Mouse (Mus musculus): ENCODE measurements around the gene Pgm3.
A peak's percentile ranks its signal among the peaks of the same experiment; 100 is the strongest.

The Pgm3 gene

DNA sequence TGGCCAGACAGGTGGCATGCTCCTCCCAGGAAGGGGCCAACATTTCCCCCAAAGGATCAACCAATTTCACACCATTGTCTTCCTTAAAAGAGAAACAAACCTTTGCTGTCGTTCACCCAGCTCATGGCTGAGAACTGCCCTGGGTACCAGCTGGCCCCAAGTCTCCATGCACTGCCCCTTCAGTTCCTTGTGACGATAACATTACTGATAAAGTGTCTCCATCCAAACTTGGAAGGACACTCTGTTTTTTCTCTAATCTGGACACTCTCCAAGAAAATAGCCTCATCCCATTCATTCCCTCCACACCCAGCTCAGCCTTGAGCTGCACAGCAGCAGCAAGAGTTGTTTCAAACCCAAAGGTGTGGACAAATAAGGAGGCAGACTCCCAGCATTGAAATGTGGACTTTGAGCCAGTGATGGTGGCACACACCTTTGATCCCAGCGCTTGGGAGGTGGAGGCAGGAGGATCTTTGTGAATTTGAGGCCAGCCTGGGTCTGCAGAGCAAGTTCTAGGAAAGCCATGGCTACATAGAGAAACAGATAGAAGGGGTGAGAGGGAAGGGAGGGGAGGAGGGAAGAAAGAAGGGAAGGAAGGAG, 2.2 kb downstream of the Pgm3 start:
- no peak for DNase-seq (ENCODE audit: low spot score)

DNA sequence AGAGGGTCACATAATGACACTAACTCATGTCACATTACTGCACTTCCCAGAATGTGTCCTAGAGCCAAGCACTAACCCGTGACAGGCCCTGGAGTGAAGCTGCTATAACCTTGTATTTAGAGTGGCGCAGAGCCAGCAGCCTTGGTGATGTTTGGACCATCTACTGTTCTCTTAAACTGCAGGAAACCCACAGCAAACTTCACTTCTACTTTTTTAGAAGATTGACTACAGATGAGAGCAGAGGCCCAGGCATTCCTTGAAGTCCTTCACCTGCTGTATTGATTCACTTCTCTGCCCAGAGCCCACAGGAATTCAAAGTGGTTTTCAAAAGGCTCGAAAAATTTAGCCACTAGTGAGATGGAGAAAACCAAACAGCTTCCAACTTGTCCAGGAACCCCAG, 11.1 kb downstream of the Pgm3 start:
- DNase-seq (ENCODE audit: low spot score), result no peak

DNA sequence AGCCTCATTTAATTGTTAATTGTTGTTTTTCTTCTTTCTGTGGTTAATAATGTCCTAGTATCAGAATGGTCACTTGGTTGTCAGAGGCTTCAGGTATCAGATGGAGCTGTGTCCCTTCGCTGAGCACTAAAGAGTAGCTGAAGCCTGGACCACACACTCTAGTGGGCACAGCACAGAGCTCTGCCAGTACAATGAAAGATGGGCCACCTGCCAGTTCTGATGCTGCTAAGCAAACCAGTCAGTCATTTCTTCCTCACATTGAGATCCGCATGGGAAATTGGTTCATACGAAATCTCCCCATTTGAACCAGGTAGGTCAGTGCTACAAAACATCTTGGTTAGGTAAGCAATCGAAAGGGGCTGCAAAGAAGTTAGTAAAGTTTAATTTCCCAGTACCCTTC, 17.0 kb downstream of the Pgm3 start:
- no peak for DNase-seq (ENCODE audit: low spot score)

DNA sequence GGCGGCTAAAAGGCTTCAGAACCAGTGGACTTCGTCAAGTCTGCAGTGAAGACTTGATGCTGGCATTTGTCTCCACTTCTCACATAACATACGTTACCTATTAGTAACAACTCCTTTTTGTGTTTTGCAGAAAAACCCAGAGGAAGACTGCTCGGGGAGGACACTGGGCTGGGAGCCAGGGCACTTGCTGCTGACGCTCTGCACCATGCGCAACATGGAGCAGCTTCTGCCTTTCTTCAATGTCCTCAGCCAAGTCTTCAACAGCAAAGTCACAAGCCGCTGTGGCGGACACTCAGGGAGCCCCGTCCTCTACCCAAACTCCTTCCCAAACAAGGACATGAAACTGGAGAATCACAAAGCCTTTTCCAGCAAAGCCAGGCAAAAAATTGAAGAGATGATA, 17.8 kb downstream of the Pgm3 start:
- no peak for DNase-seq (ENCODE audit: low spot score)

DNA sequence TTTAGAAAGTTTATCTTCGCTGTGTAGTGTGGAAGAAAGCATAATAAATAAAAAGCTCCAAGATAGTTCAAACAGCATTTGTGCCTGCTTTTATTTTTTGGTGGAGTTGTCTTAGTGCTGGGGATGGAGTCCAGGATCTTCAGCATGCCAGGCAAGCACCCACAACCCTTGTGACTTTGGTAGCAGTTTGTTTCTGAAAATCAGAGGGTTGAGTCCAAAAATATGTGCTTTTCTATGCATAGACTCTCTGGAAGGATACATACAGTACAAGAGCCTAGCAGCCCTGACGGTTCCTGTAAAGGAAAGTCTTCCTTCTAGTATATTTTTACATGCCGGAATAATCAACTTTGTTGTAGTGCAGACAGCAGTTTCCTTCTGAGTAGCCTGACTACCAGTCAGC, 20.9 kb downstream of the Pgm3 start:
- no peak for DNase-seq (ENCODE audit: low spot score)

DNA sequence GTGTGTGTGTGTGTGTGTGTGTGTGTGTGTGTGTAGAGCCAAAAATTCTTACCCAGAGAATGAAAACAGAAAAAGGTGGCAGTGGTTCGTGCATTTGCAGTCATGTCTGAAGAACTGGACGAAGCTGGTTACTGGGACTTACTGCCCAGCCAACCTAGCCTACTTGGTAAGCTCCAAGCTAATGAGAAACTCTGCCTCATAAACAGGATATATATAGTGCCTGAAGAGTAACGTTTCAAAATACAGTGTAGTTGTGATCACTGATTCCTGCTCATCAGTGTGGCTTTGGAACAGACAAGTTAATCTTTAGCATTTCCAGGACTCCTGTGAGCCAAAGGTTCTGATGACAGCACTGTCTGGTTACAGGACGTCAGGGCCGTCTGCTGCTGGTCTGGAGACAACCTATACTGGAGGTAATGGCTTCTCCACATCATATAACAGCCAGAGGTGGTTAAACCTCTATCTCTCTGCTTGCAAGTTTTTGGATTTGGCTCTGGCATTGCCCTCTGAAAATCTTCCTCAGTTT, 21.9 kb downstream of the Pgm3 start:
- DNase-seq (ENCODE audit: low spot score), result no peak

DNA sequence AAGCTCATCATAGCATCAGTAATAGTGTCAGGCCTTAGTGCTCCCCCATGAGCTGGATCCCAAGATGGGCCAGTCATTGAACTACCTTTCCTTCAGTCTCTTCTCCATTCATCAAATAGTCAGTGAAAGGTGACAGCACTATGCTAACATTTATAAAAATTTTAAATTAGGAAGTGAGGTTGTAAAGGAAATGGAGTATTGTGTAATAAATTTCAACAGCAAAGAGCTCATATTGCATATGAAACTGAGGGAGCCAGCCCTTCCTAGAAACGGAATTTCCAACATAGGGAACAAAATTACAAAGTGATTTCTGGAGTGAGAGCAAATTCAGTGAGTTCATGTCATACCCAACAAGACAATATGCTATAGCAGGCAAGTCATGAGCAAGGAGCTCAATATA, 27.1 kb downstream of the Pgm3 start:
- DNase-seq (ENCODE audit: low spot score), result no peak

DNA sequence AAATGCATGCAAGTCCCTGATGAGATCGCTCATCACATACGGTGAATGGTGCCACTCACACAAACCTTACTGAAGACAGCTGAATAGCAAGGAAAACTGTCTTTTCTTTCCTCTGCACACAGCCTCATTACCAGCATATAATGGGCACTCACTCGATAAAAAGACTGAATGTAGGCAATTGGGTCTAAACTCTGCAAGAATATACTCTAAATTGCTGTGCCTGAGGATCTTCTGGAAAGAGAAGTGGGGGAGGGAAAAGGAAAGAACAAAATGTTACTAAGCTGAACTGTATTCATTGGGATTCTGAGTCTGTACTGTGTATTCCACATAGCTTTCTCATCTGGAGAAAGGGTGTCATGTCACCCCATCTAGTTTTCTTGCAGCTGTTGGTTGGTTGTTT, 28.2 kb downstream of the Pgm3 start:
- DNase-seq (ENCODE audit: low spot score), result no peak

DNA sequence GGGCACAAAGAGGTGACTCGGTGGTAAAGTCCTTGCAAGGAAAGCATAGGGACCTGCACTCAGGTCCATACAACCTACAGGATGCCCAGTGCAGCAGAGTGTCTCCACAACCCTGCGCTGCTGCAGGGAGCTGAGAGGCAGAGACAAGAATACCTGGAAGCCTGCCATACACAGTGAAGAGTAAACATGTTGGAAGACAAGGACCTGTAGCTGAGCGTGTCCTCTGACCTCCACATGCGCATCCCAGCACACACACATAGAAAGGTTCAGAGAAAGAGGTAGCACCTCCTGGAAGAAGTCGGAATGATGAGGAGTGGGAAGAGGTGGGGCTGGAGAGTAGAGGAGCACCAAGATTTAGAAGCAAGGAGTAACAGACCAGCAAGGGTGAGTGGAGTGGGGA, 37.6 kb downstream of the Pgm3 start:
- no peak for DNase-seq (ENCODE audit: low spot score)

DNA sequence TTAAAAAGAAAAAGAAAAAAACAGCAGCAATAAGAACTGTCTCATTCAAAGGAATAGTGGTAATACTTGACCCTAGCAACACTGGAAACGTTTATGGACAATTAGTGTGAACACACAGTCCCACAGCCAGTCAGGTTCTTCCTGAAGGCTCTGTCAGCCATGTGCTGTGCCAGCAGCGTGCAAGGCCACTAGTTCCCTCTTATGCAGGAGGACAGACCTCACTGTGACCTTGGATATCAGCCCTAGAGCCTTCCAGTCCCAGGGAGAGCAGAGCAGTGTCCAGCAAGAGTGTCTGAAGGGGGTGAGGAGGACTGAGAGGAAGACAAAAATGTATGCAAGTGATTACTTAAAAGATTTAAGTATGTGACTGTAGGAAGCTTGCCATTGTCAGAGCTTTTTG, 46.0 kb downstream of the Pgm3 start:
- DNase-seq (ENCODE audit: low spot score), result no peak

DNA sequence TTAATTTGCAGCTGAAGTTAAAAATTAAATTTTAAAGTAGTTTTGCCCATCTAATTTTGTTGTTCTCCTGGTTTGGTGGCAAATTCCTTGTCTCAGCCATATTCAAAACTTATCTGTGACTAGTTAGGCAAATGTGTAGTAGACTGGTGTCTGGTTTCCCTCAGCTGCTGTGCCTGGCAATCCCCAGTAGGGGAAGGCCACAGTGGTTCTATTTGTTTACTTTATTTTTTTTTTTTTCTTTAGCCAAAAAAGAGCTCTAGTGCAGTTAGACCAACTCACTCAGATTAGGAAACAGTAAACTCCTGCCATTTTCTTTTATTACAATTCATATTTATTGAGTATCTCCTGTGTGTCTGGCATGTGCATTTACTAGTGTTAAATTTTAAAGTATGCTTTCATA, 49.3 kb downstream of the Pgm3 start:
- peak; percentile 5 for DNase-seq (ENCODE audit: low spot score)

DNA sequence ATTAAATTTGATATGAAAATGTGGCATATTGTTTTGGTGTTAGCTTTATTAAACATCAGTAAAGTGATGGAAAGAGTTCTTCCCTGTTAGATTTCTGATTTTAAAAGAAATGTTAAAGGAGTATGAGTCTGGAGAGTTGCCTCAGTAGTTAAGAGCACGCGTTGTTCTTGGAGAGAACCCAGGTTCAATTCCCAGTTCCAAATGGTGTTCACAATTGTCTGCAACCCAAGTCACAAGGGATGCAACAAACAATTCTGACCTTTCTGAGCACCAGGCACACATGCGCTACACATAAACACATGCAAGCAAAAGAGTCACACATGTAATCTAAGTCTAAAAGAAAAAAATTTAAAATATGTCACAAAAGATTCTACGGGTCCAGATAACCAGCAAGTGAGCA, 56.8 kb downstream of the Pgm3 start:
- no peak for DNase-seq (ENCODE audit: low spot score)

DNA sequence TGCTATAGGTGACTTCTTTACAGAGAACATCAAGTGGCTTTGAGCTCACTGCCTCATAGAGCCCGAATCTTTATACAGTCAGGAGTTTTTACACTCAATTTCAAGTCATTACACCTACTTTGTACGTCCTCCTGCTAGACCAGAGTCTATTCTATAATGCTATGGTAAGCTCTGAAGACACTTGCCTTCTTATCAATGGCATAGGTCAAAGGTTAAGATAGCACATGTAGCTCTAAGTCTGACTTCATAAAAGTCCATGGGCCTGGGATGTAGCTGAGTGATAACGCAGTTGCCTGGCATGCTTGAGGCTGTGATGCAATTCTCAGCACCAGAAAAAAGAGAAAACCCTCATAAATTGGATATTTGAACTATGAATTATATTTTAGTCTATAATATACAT, 57.3 kb downstream of the Pgm3 start:
- DNase-seq (ENCODE audit: low spot score), result no peak

DNA sequence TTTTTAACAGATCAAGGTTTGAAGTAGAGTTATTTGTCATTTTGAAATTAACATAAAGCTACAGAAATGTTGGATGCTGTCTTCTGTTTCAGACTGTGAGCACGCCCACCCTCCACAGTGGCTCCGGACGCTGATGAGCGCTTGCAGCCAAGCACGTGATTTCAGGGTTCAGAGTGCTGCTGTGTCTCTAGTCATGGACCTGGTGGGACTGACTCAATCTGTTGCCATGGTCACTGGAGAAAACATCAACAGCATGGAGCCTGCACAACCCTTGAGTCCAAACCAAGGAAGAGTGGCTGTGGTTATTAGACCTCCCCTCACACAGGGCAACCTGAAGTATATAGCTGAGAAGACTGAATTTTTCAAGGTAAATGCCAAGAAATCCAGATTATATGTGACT, 57.9 kb downstream of the Pgm3 start:
- DNase-seq (ENCODE audit: low spot score), result no peak

DNA sequence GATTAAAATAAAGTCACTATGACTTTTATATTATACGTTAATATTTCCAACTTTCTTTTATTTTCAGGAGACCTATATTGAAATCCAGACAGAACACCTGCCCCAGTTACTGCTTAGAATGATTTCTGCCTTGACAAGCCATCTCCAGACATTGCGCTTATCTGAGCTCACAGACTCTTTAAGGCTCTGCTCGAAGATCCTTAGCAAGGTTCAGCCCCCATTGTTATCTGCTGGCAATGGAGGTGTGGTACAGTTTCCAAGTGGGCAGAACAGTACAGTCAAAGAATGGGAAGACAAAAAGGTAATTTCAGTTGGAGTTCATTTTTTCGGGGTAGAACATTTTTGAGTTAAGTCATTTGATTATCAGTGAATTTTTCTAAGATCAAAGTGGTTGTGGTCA, 64.2 kb downstream of the Pgm3 start:
- DNase-seq (ENCODE audit: low spot score), result no peak
